ENCODE assay signal across 21 mouse cellular contexts in genomic region chr11:120200621-120201020, GRCm38 (mm10).
"Had no signal": no experiment of that assay in that cellular context is flagged by ENCODE, and none has a peak within 500 bp of the region (broad histone marks: within the 10 kb centered on the region; RNA-seq: fewer than 3 reads in every experiment).

No protein-coding gene starts in this region.

- H3K4me3 ChIP-seq: limb, embryonic 12.5 days; limb, embryonic 15.5 days; midbrain, embryonic 12.5 days; midbrain, embryonic 15.5 days; neural tube, embryonic 12.5 days; neural tube, embryonic 15.5 days had no signal

- H3K27me3 ChIP-seq: limb, embryonic 12.5 days; limb, embryonic 15.5 days; midbrain, embryonic 15.5 days; neural tube, embryonic 12.5 days; neural tube, embryonic 15.5 days had no signal

- H3K27ac ChIP-seq: limb, embryonic 15.5 days; liver, embryonic 14.5 days; macrophage; midbrain, embryonic 12.5 days; midbrain, embryonic 15.5 days; neural tube, embryonic 12.5 days; neural tube, embryonic 15.5 days had no signal

- H3K9ac ChIP-seq: limb, embryonic 12.5 days; limb, embryonic 15.5 days; liver, embryonic 14.5 days; liver, postnatal 0 days; lung, embryonic 14.5 days; midbrain, embryonic 12.5 days; midbrain, embryonic 15.5 days; neural tube, embryonic 12.5 days; neural tube, embryonic 15.5 days had no signal

- H3K9me3 ChIP-seq: limb, embryonic 12.5 days; limb, embryonic 15.5 days; midbrain, embryonic 12.5 days; midbrain, embryonic 15.5 days; neural tube, embryonic 12.5 days; neural tube, embryonic 15.5 days had no signal

- ATAC-seq: liver, postnatal 0 days; lung, postnatal 0 days; midbrain, embryonic 15.5 days had no signal

- H3K4me2 ChIP-seq: limb, embryonic 12.5 days; limb, embryonic 15.5 days; liver, embryonic 11.5 days; lung, embryonic 14.5 days; midbrain, embryonic 12.5 days; midbrain, embryonic 15.5 days; neural tube, embryonic 12.5 days; neural tube, embryonic 15.5 days had no signal

- H3K4me1 ChIP-seq: midbrain, embryonic 15.5 days; neural tube, embryonic 12.5 days had no signal

- DNase-seq: kidney, postnatal 14 days; kidney, postnatal 4 days; left cerebral cortex, postnatal 4 days; liver, postnatal 0 days; lung, embryonic 14.5 days; right cerebral cortex, adult 18-20 months; right cerebral cortex, postnatal 14 days; right cerebral cortex, postnatal 4 days; thymus, adult 18-20 months; thymus, postnatal 14 days; thymus, postnatal 4 days had no signal

- H3K36me3 ChIP-seq: limb, embryonic 12.5 days; limb, embryonic 15.5 days; midbrain, embryonic 12.5 days; midbrain, embryonic 15.5 days; neural tube, embryonic 12.5 days; neural tube, embryonic 15.5 days had no signal
